Mouse (Mus musculus): ENCODE data around the gene Washc2. TPM values are rescaled to one million over a fixed set of nuclear protein-coding genes. Genes with fewer than 3 reads are reported as not detected.

The Washc2 gene
- polyA plus RNA-seq, 1 experiment from 2014 or later = 34.2 TPM

GRCm38 (mm10) chr6:116281014-116281413, 73.2 kb downstream of the Washc2 start:
- H3K9ac ChIP-seq (ENCODE audit: low read length) = no peak overlapping the region

GRCm38 (mm10) chr6:116282546-116282945, 74.7 kb downstream of the Washc2 start:
- Histone ChIP-seq H3K4me2 (ENCODE audit: low read length) (no peak overlapping the region), H3K9me3 (ENCODE audit: control insufficient read depth, low read length) (no peaks in the 10 kb centered on the region), H3K9ac (ENCODE audit: low read length) (no peak overlapping the region), H3K4me3 (ENCODE audit: control insufficient read depth in 1 of 2, insufficient read depth in 1 of 2, low read depth in 1 of 2, low read length in 2 of 2) (no peak overlapping the region), H3K27ac (replicated peaks in 1 of 2; ENCODE audit: control insufficient read depth in 1 of 2, insufficient read depth in 1 of 2, low read depth in 2 of 2, low read length in 2 of 2) (no peak overlapping the region), H3K36me3 (ENCODE audit: control insufficient read depth, insufficient read depth, low read length) (no peaks in the 10 kb centered on the region), H3K4me1 (ENCODE audit: control insufficient read depth in 2 of 2, insufficient read depth in 2 of 2, low read length in 2 of 2) (no peaks in the 10 kb centered on the region), H3K27me3 (ENCODE audit: control insufficient read depth, insufficient read depth, low read length) (no peaks in the 10 kb centered on the region)
- no peak for ATAC-seq (ENCODE audit: insufficient number of reproducible peaks, insufficient read depth, low FRiP score, low read depth)
- 52% methylated on average over 4 of the region's 4 CpGs for WGBS

More at GRCm38 (mm10) chr6:116281014-116281413, 73.2 kb downstream of the Washc2 start:
- Histone ChIP-seq H3K27ac (replicated peaks in 1 of 2; ENCODE audit: control insufficient read depth in 1 of 2, insufficient read depth in 1 of 2, low read depth in 2 of 2, low read length in 2 of 2) (no peak overlapping the region), H3K4me3 (ENCODE audit: control insufficient read depth in 1 of 2, insufficient read depth in 1 of 2, low read depth in 1 of 2, low read length in 2 of 2) (no peak overlapping the region), H3K9me3 (ENCODE audit: control insufficient read depth, low read length) (no peaks in the 10 kb centered on the region), H3K4me2 (ENCODE audit: low read length) (no peak overlapping the region), H3K4me1 (ENCODE audit: control insufficient read depth in 2 of 2, insufficient read depth in 2 of 2, low read length in 2 of 2) (no peaks in the 10 kb centered on the region), H3K36me3 (ENCODE audit: control insufficient read depth, insufficient read depth, low read length) (no peaks in the 10 kb centered on the region), H3K27me3 (ENCODE audit: control insufficient read depth, insufficient read depth, low read length) (no peaks in the 10 kb centered on the region)
- 91% methylated on average over 13 of the region's 13 CpGs for whole genome bisulfite sequencing
- ATAC-seq (ENCODE audit: insufficient number of reproducible peaks, insufficient read depth, low FRiP score, low read depth) = no peak

GRCm38 (mm10) chr6:116283280-116283679, 75.4 kb downstream of the Washc2 start:
- Histone ChIP-seq H3K27me3 (ENCODE audit: control insufficient read depth, insufficient read depth, low read length) (no peaks in the 10 kb centered on the region), H3K4me1 (ENCODE audit: control insufficient read depth in 2 of 2, insufficient read depth in 2 of 2, low read length in 2 of 2) (no peaks in the 10 kb centered on the region), H3K27ac (replicated peaks in 1 of 2; ENCODE audit: control insufficient read depth in 1 of 2, insufficient read depth in 1 of 2, low read depth in 2 of 2, low read length in 2 of 2) (no peak overlapping the region), H3K36me3 (ENCODE audit: control insufficient read depth, insufficient read depth, low read length) (no peaks in the 10 kb centered on the region), H3K9ac (ENCODE audit: low read length) (no peak overlapping the region), H3K4me3 (ENCODE audit: control insufficient read depth in 1 of 2, insufficient read depth in 1 of 2, low read depth in 1 of 2, low read length in 2 of 2) (no peak overlapping the region), H3K9me3 (ENCODE audit: control insufficient read depth, low read length) (no peaks in the 10 kb centered on the region), H3K4me2 (ENCODE audit: low read length) (no peak overlapping the region)
- WGBS = 70% methylated on average over 3 of the region's 3 CpGs
- ATAC-seq (ENCODE audit: insufficient number of reproducible peaks, insufficient read depth, low FRiP score, low read depth) = no peak

- Histone ChIP-seq H3K4me2 (ENCODE audit: low read length) (no peak overlapping the region), H3K9me3 (ENCODE audit: control insufficient read depth, low read length) (no peaks in the 10 kb centered on the region), H3K4me3 (ENCODE audit: control insufficient read depth in 1 of 2, insufficient read depth in 1 of 2, low read depth in 1 of 2, low read length in 2 of 2) (no peak overlapping the region), H3K36me3 (ENCODE audit: control insufficient read depth, insufficient read depth, low read length) (no peaks in the 10 kb centered on the region), H3K27ac (replicated peaks in 1 of 2; ENCODE audit: control insufficient read depth in 1 of 2, insufficient read depth in 1 of 2, low read depth in 2 of 2, low read length in 2 of 2) (no peak overlapping the region), H3K4me1 (ENCODE audit: control insufficient read depth in 2 of 2, insufficient read depth in 2 of 2, low read length in 2 of 2) (no peaks in the 10 kb centered on the region), H3K27me3 (ENCODE audit: control insufficient read depth, insufficient read depth, low read length) (no peaks in the 10 kb centered on the region), H3K9ac (ENCODE audit: low read length) (no peak overlapping the region)
- WGBS = 89% methylated on average over 4 of the region's 4 CpGs
- ATAC-seq (ENCODE audit: insufficient number of reproducible peaks, insufficient read depth, low FRiP score, low read depth) = no peak
Observed at GRCm38 (mm10) chr6:116286321-116286720, 78.5 kb downstream of the Washc2 start.

GRCm38 (mm10) chr6:116286870-116287575, 79.2 kb downstream of the Washc2 start:
- no peaks in the 10 kb centered on the region for H3K4me1 ChIP-seq (ENCODE audit: control insufficient read depth in 2 of 2, insufficient read depth in 2 of 2, low read length in 2 of 2)
- no peaks in the 10 kb centered on the region for H3K36me3 ChIP-seq (ENCODE audit: control insufficient read depth, insufficient read depth, low read length)
- no peaks in the 10 kb centered on the region for H3K27me3 ChIP-seq (ENCODE audit: control insufficient read depth, insufficient read depth, low read length)
- H3K9me3 ChIP-seq (ENCODE audit: control insufficient read depth, low read length) = no peaks in the 10 kb centered on the region
- H3K4me2 ChIP-seq (ENCODE audit: low read length) = no peak overlapping the region
- H3K4me3 ChIP-seq (ENCODE audit: control insufficient read depth in 1 of 2, insufficient read depth in 1 of 2, low read depth in 1 of 2, low read length in 2 of 2) = no peak overlapping the region
- no peak overlapping the region for H3K9ac ChIP-seq (ENCODE audit: low read length)
- WGBS = 70% methylated on average over 5 of the region's 5 CpGs
- ATAC-seq (ENCODE audit: insufficient number of reproducible peaks, insufficient read depth, low FRiP score, low read depth) = no peak
- H3K27ac ChIP-seq (replicated peaks in 1 of 2; ENCODE audit: control insufficient read depth in 1 of 2, insufficient read depth in 1 of 2, low read depth in 2 of 2, low read length in 2 of 2) = no peak overlapping the region

GRCm38 (mm10) chr6:116311411-116311810, 103.6 kb downstream of the Washc2 start:
- ATAC-seq (ENCODE audit: insufficient number of reproducible peaks, insufficient read depth, low FRiP score, low read depth) = no peak
- Histone ChIP-seq H3K4me2 (ENCODE audit: low read length) (no peak overlapping the region), H3K36me3 (ENCODE audit: control insufficient read depth, insufficient read depth, low read length) (no peaks in the 10 kb centered on the region), H3K4me3 (ENCODE audit: control insufficient read depth in 1 of 2, insufficient read depth in 1 of 2, low read depth in 1 of 2, low read length in 2 of 2) (no peak overlapping the region), H3K9me3 (ENCODE audit: control insufficient read depth, low read length) (no peaks in the 10 kb centered on the region), H3K27me3 (ENCODE audit: control insufficient read depth, insufficient read depth, low read length) (no peaks in the 10 kb centered on the region), H3K9ac (ENCODE audit: low read length) (no peak overlapping the region), H3K27ac (replicated peaks in 1 of 2; ENCODE audit: control insufficient read depth in 1 of 2, insufficient read depth in 1 of 2, low read depth in 2 of 2, low read length in 2 of 2) (no peak overlapping the region), H3K4me1 (ENCODE audit: control insufficient read depth in 2 of 2, insufficient read depth in 2 of 2, low read length in 2 of 2) (no peaks in the 10 kb centered on the region)
- 86% methylated on average over 2 of the region's 2 CpGs for WGBS

Other genes with a start within 250 kb of the Washc2 start
- 58.8 and 68.9 TPM in 2 replicates for gene Plxnd1, start 213.0 kb upstream of the Washc2 start, polyA plus RNA-seq (2014; fragmentation: Nextera tagmentation; extraction: Ambion mirVana)
- 12.6 and 13.5 TPM in 2 replicates for gene Tmcc1, start 14.6 kb upstream of the Washc2 start, polyA plus RNA-seq (2014; fragmentation: Nextera tagmentation; extraction: Ambion mirVana)
- gene Zfand4, start 56.2 kb downstream of the Washc2 start, polyA plus RNA-seq (2014; fragmentation: Nextera tagmentation; extraction: Ambion mirVana) = 3.4 and 3.5 TPM in 2 replicates
- 22.2 and 28.6 TPM in 2 replicates for gene March8, start 130.0 kb downstream of the Washc2 start, polyA plus RNA-seq (2014; fragmentation: Nextera tagmentation; extraction: Ambion mirVana)

All from heart, embryonic 14.5 days (tissue).